Mouse (Mus musculus) hindbrain, embryonic 12.5 days (tissue): ENCODE measurements around the gene Ror2. TPM values are rescaled to one million over a fixed set of nuclear protein-coding genes. Genes with fewer than 3 reads are reported as not detected.
A peak's percentile ranks its signal among the peaks of the same experiment; 100 is the strongest.

Experiments
- ATAC-seq: fragments of 200-750 bp; cut with Nextera tagmentation; 2 replicates; pipeline ENCODE4 v1.8.0; 2017; ENCODE audit warnings: moderate TSS enrichment; ENCODE audit not compliant: low FRiP score
- H3K27ac ChIP-seq: fragments of 300-500 bp; sonication (generic); 2 replicates; pipeline ENCODE4 v1.5.1; 2016; ENCODE audit warnings: mild to moderate bottlenecking
- H3K27me3 ChIP-seq: fragments of 300-500 bp; sonication (generic); 2 replicates; pipeline ENCODE4 v1.6.1; 2016; ENCODE audit warnings: mild to moderate bottlenecking
- H3K36me3 ChIP-seq: fragments of 300-500 bp; sonication (generic); 2 replicates; pipeline ENCODE4 v1.6.1; 2016; ENCODE audit warnings: mild to moderate bottlenecking
- H3K4me1 ChIP-seq: fragments of 300-500 bp; sonication (generic); 2 replicates; pipeline ENCODE4 v1.6.1; 2016
- H3K4me2 ChIP-seq: fragments of 300-500 bp; sonication (generic); replicated peaks from 2 replicates; pipeline ENCODE4 v1.6.1; 2016; ENCODE audit warnings: mild to moderate bottlenecking
- H3K4me3 ChIP-seq: fragments of 300-500 bp; sonication (generic); 2 replicates; pipeline ENCODE4 v1.5.1; 2016; ENCODE audit warnings: mild to moderate bottlenecking
- H3K9ac ChIP-seq: fragments of 300-500 bp; sonication (generic); 2 replicates; pipeline ENCODE4 v1.6.1; 2016; ENCODE audit warnings: mild to moderate bottlenecking, moderate library complexity
- H3K9me3 ChIP-seq: fragments of 300-500 bp; sonication (generic); replicated peaks from 2 replicates; pipeline ENCODE4 v1.6.1; 2016; ENCODE audit warnings: mild to moderate bottlenecking
- WGBS: fragments of 180-500 bp; shearing (Covaris S2); methylation state at CpG from one replicate; pipeline ENCODE4 v1.1.7; 2016; 5-methylcytosine and 5-hydroxymethylcytosine counted together
- polyA plus RNA-seq: library from polyadenylated mRNA; unstranded; fragments of >200 nt; fragmentation: Nextera tagmentation; extraction: Ambion mirVana; gene quantifications from 2 replicates; pipeline ENCODE4 v1.2.1, GENCODE M21; 2016

The Ror2 gene
- polyA plus RNA-seq, 1 experiment from 2014 or later = 17.8 TPM

DNA sequence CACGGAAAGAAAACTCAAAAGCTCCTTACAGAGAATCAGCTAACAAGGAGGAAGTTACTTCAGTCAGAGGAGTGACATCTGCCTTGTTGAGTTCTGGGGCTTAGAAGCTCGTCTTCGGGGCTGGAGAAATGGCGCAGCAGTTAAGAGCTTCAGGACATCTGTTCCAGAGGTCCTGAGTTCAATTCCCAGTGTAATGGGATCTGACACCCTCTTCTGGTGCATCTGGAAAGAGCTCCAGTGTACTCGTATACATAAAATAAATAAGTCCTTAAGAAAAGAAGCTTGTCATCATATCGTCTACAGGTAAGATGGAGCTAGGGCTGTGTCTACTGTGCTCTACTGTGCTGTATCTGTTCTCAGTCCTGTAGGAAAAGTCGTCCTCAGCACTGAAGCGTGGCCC lies 19.3 kb upstream of the Ror2 start:
- Histone ChIP-seq H3K9ac (no peak overlapping the region), H3K27ac (no peak overlapping the region), H3K9me3 (no peaks in the 10 kb centered on the region), H3K27me3 (no peaks in the 10 kb centered on the region), H3K4me1 (peaks cover 8% of the 10 kb centered on the region; the same call in 1 of the 2 replicates), H3K36me3 (no peaks in the 10 kb centered on the region), H3K4me3 (no peak overlapping the region), H3K4me2 (no peak overlapping the region)
- no peak for ATAC-seq
- 83% methylated on average over 8 of the region's 8 CpGs for WGBS

DNA sequence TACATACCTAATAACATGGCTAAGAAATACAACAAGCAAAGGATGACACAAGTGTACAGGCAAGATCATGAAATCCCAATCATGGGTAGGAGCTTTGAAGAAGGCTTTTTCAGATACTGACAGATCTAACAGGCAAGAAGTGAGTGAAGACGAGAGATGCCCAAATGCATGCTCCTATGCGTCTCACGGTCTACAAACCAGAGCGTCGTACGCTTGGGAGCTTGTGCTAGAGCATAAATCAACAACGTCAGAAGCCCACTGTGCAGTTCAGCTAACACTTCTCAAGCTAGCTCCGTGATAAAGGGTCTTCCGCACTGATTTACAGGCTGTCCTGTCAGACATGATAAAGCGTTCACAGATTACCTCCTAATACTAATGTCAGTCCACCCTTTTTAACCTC lies 16.8 kb upstream of the Ror2 start:
- no peak overlapping the region for H3K4me2 ChIP-seq
- no peak for ATAC-seq
- H3K9ac ChIP-seq = no peak overlapping the region
- H3K27me3 ChIP-seq = no peaks in the 10 kb centered on the region
- no peak overlapping the region for H3K27ac ChIP-seq
- no peaks in the 10 kb centered on the region for H3K9me3 ChIP-seq
- no peaks in the 10 kb centered on the region for H3K36me3 ChIP-seq
- WGBS = 74% methylated on average over 10 of the region's 10 CpGs
- H3K4me1 ChIP-seq = 0 out of 2 replicates have a peak, but pooled peaks cover under 1% of the 10 kb centered on the region
- no peak overlapping the region for H3K4me3 ChIP-seq

- no peak for ATAC-seq
- WGBS = 64% methylated on average over 12 of the region's 12 CpGs
Observed at GRCm38 (mm10) chr13:53293065-53293464, 7.1 kb upstream of the Ror2 start.

DNA sequence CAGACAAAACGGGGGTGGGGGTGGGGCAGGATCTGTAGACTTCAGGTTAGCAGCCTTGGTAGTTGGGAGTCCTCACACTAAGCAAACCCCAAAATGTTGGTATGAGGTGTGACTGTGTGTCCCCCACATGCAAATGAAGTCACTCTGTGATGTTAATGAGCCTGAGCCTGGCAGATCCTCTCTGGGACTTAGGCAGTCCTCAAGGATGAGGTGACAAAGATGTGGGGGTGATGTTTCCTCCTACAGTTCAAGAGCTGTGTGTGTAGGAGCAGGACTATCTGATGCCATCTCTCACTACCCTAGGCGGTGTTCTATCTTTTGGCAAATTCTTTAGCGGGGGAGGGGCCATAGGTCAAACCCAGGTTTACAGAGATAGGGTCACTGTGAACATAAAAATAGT lies 6.3 kb upstream of the Ror2 start:
- Histone ChIP-seq H3K36me3 (no peaks in the 10 kb centered on the region), H3K27ac (no peak overlapping the region), H3K27me3 (no peaks in the 10 kb centered on the region), H3K9me3 (no peaks in the 10 kb centered on the region), H3K9ac (no peak overlapping the region), H3K4me2 (no peak overlapping the region), H3K4me1 (0 out of 2 replicates have a peak, but pooled peaks cover 2% of the 10 kb centered on the region), H3K4me3 (no peak overlapping the region)
- WGBS = 35% methylated on average over 3 of the region's 3 CpGs
- ATAC-seq = no peak

More at GRCm38 (mm10) chr13:53293065-53293464, 7.1 kb upstream of the Ror2 start:
- H3K4me2 ChIP-seq = no peak overlapping the region
- H3K4me1 ChIP-seq = peaks cover 6% of the 10 kb centered on the region; the same call in 1 of the 2 replicates
- no peaks in the 10 kb centered on the region for H3K9me3 ChIP-seq
- H3K27ac ChIP-seq = no peak overlapping the region
- H3K27me3 ChIP-seq = no peaks in the 10 kb centered on the region
- H3K9ac ChIP-seq = no peak overlapping the region
- no peaks in the 10 kb centered on the region for H3K36me3 ChIP-seq
- H3K4me3 ChIP-seq = no peak overlapping the region

DNA sequence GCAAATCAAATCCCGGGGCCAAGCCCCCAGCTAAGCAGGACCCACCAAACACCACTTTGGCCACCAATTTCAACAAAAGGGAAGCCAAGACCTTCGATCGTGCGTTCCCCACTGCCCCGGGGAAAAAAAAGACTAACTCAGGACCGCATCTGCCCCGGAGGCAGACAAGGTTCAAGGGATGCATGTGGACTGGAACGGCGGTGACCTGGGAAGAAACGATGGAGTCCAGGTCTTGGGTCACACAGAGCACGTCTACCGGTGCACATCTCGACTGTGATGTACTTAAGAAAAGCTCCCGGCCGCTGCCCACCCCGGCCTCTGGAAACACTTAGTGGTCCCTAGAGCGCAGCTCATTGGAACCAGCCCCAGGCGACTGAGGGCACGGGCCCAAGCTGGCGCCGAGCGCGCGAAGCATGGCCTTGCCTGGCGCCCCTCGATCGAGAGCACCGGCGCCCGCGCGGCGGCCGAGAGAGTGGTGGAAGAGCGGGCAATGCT lies 616 bp downstream of the Ror2 start:
- H3K36me3 ChIP-seq = no peaks in the 10 kb centered on the region
- WGBS = 1% methylated on average over 35 of the region's 35 CpGs
- 0 out of 2 replicates have a peak, but pooled peaks have one; percentile 61 for ATAC-seq
- 0 out of 2 replicates have a peak overlapping the region, but pooled peaks have one; percentile 30 for H3K27ac ChIP-seq
- peaks cover 19% of the 10 kb centered on the region for H3K4me1 ChIP-seq
- peak overlapping the region; percentile 64 for H3K9ac ChIP-seq
- H3K4me2 ChIP-seq = peak overlapping the region; percentile 69
- H3K9me3 ChIP-seq = no peaks in the 10 kb centered on the region
- peaks cover 27% of the 10 kb centered on the region for H3K27me3 ChIP-seq
- H3K4me3 ChIP-seq = peak overlapping the region; percentile 48

DNA sequence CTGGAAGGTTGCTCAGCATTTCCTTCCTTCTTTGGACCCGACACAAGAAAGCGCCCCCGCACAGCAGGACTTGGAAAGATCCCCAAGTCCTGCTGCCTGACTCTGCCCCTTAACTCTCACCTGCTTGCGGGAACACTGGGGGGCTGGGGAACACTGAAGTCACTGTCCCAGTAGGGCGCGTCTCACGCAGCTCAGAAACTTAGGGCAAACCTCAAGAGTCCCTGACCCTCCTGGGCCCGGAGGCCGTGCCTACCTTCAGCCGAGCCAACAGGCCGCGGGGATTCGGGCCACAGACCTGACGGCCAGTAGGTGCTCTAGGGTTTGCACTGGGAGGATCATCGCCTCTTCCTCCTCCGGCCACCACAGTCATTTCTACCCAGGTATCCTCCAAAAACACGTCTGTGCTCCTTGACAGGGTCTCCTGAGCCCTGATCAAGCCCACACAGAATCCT lies 1.2 kb downstream of the Ror2 start:
- peak overlapping the region; percentile 64 for H3K9ac ChIP-seq
- 1% methylated on average over 17 of the region's 17 CpGs for WGBS
- no peaks in the 10 kb centered on the region for H3K36me3 ChIP-seq
- peak overlapping the region; percentile 69 for H3K4me2 ChIP-seq
- peak overlapping the region; percentile 48 for H3K4me3 ChIP-seq
- peaks cover 19% of the 10 kb centered on the region for H3K4me1 ChIP-seq
- H3K27me3 ChIP-seq = peaks cover 27% of the 10 kb centered on the region
- no peak overlapping the region for H3K27ac ChIP-seq
- no peak for ATAC-seq
- no peaks in the 10 kb centered on the region for H3K9me3 ChIP-seq

GRCm38 (mm10) chr13:53281604-53282396 lies 4.1 kb downstream of the Ror2 start:
- Histone ChIP-seq H3K4me1 (peaks cover 22% of the 10 kb centered on the region), H3K27me3 (peaks cover 27% of the 10 kb centered on the region), H3K27ac (no peak overlapping the region), H3K9me3 (no peaks in the 10 kb centered on the region), H3K4me3 (no peak overlapping the region), H3K4me2 (no peak overlapping the region), H3K36me3 (no peaks in the 10 kb centered on the region), H3K9ac (no peak overlapping the region)
- no peak for ATAC-seq
- WGBS = 76% methylated on average over 11 of the region's 11 CpGs

DNA sequence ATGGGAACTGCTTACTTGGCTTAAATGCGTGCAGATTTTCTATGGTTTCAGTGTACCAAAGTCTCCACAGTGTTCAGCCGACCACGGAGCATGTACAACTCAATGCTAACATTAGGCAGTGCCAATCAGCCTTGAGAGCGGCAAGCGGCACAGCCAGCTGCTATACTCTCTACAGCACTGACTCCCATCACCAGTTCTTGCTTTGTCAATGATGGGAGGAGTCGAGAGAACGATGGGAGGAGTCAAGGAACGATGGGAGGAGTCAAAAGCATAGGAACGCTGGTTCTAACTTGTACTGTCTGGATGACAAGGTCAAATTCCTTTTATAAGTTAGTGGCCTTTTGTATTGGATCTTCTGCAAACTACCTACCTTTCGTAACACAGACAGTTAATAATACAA lies 7.0 kb downstream of the Ror2 start:
- H3K4me3 ChIP-seq = no peak overlapping the region
- peaks cover 13% of the 10 kb centered on the region for H3K4me1 ChIP-seq
- WGBS = 72% methylated on average over 10 of the region's 10 CpGs
- H3K27ac ChIP-seq = no peak overlapping the region
- H3K36me3 ChIP-seq = no peaks in the 10 kb centered on the region
- no peaks in the 10 kb centered on the region; the same call in 1 of the 2 replicates for H3K27me3 ChIP-seq
- H3K9ac ChIP-seq = no peak overlapping the region
- no peak for ATAC-seq
- no peaks in the 10 kb centered on the region for H3K9me3 ChIP-seq
- H3K4me2 ChIP-seq = no peak overlapping the region

- Histone ChIP-seq H3K4me1 (peaks cover 11% of the 10 kb centered on the region), H3K4me2 (no peak overlapping the region), H3K9me3 (no peaks in the 10 kb centered on the region), H3K9ac (0 out of 2 replicates have a peak overlapping the region, but pooled peaks have one; percentile 3), H3K27ac (no peak overlapping the region), H3K4me3 (no peak overlapping the region), H3K27me3 (no peaks in the 10 kb centered on the region), H3K36me3 (no peaks in the 10 kb centered on the region)
- 47% methylated on average over 7 of the region's 7 CpGs for WGBS
- no peak for ATAC-seq
Observed at GRCm38 (mm10) chr13:53276381-53276780, 9.5 kb downstream of the Ror2 start.

- H3K27me3 ChIP-seq = no peaks in the 10 kb centered on the region
- H3K27ac ChIP-seq = no peak overlapping the region
- no peak overlapping the region for H3K4me3 ChIP-seq
- no peak overlapping the region for H3K4me2 ChIP-seq
- peaks cover 11% of the 10 kb centered on the region for H3K4me1 ChIP-seq
- no peak overlapping the region for H3K9ac ChIP-seq
- H3K36me3 ChIP-seq = no peaks in the 10 kb centered on the region
- no peak for ATAC-seq
- H3K9me3 ChIP-seq = no peaks in the 10 kb centered on the region
- WGBS = 59% methylated on average over 8 of the region's 8 CpGs
Observed at GRCm38 (mm10) chr13:53275778-53276177, 10.1 kb downstream of the Ror2 start.

GRCm38 (mm10) chr13:53274771-53275170 lies 11.2 kb downstream of the Ror2 start:
- Histone ChIP-seq H3K9ac (no peak overlapping the region), H3K27me3 (no peaks in the 10 kb centered on the region), H3K4me3 (no peak overlapping the region), H3K27ac (no peak overlapping the region), H3K36me3 (no peaks in the 10 kb centered on the region), H3K4me2 (no peak overlapping the region), H3K9me3 (no peaks in the 10 kb centered on the region), H3K4me1 (peaks cover 11% of the 10 kb centered on the region)
- 58% methylated on average over 1 of the region's 1 CpGs for WGBS
- no peak for ATAC-seq

- WGBS = 92% methylated on average over 3 of the region's 3 CpGs
Observed at GRCm38 (mm10) chr13:53271595-53271994, 14.3 kb downstream of the Ror2 start.

More at GRCm38 (mm10) chr13:53271595-53271994, 14.3 kb downstream of the Ror2 start:
- H3K4me3 ChIP-seq = no peak overlapping the region
- no peaks in the 10 kb centered on the region for H3K9me3 ChIP-seq
- no peaks in the 10 kb centered on the region for H3K27me3 ChIP-seq
- no peak for ATAC-seq
- no peaks in the 10 kb centered on the region for H3K36me3 ChIP-seq
- no peak overlapping the region for H3K27ac ChIP-seq
- H3K4me1 ChIP-seq = peaks cover 11% of the 10 kb centered on the region
- no peak overlapping the region for H3K4me2 ChIP-seq
- H3K9ac ChIP-seq = no peak overlapping the region
